Mouse (Mus musculus): ENCODE data around the gene Nrxn1. TPM values are rescaled to one million over a fixed set of nuclear protein-coding genes. Genes with fewer than 3 reads are reported as not detected.

The Nrxn1 gene
- polyA plus RNA-seq, 1 experiment from 2014 or later: 4.2 TPM

GRCm38 (mm10) chr17:90376533-90376932 lies 716.3 kb downstream of the Nrxn1 start:
- 88% methylated on average over 2 of the region's 2 CpGs for WGBS

GRCm38 (mm10) chr17:90362169-90362568 lies 730.7 kb downstream of the Nrxn1 start:
- Histone ChIP-seq H3K27ac (ENCODE audit: low read depth) (no peak overlapping the region), H3K4me3 (ENCODE audit: low read depth, low read length) (no peak overlapping the region), H3K4me1 (replicated peaks; ENCODE audit: control insufficient read depth, insufficient read depth, low read length) (no peaks in the 10 kb centered on the region), H3K9ac (ENCODE audit: low read length) (no peak overlapping the region), H3K27me3 (replicated peaks; ENCODE audit: control insufficient read depth, insufficient read depth, low read length) (no peaks in the 10 kb centered on the region), H3K4me2 (ENCODE audit: low read length) (no peak overlapping the region), H3K9me3 (ENCODE audit: control insufficient read depth, low read length) (no peaks in the 10 kb centered on the region), H3K36me3 (ENCODE audit: control insufficient read depth, insufficient read depth, low read length) (no peaks in the 10 kb centered on the region)
- 91% methylated on average over 4 of the region's 4 CpGs for WGBS
- ATAC-seq (replicated peaks; ENCODE audit: low FRiP score, low TSS enrichment, low read depth): no peak
- DNase-seq (ENCODE audit: low spot score): no peak

More at GRCm38 (mm10) chr17:90376533-90376932, 716.3 kb downstream of the Nrxn1 start:
- Histone ChIP-seq H3K4me2 (ENCODE audit: low read length) (no peak overlapping the region), H3K4me3 (ENCODE audit: low read depth, low read length) (no peak overlapping the region), H3K27ac (ENCODE audit: low read depth) (no peak overlapping the region), H3K4me1 (replicated peaks; ENCODE audit: control insufficient read depth, insufficient read depth, low read length) (no peaks in the 10 kb centered on the region), H3K27me3 (replicated peaks; ENCODE audit: control insufficient read depth, insufficient read depth, low read length) (no peaks in the 10 kb centered on the region), H3K9ac (ENCODE audit: low read length) (no peak overlapping the region), H3K9me3 (ENCODE audit: control insufficient read depth, low read length) (no peaks in the 10 kb centered on the region), H3K36me3 (ENCODE audit: control insufficient read depth, insufficient read depth, low read length) (no peaks in the 10 kb centered on the region)
- DNase-seq (ENCODE audit: low spot score) (no peak), ATAC-seq (replicated peaks; ENCODE audit: low FRiP score, low TSS enrichment, low read depth) (no peak)

DNA sequence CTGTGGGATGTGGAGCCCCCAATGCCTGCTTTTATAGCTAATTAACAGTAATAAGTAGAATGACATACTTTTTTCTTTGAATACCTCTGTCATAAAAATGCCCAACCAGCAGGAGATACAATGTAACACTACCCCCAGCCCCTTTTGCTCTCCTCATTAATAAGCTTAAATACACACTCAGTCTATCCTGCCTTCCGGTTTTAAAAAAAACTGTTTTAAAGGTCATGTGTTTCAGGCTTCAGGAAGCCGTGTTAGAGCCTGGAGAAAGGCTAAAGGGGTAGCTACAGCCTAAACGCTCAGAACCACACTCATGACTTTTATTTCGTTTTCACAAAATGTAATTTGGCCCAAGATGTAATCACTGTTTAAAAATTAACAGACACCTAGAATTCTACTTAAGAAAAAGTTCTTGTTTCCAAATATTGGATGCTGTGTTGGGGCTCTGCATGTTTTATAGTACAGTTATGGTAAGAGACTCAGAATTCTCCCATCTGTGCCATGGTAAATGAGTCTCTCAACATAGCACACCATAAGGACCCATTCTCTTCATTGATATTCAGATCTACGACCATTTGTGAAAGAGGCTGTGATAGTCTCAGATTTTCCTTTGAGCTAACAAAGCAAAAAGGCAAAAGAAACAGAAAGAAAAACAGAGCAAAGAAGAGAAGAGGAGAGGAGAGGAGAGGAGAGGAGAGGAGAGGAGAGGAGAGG lies 743.3 kb downstream of the Nrxn1 start:
- 65% methylated on average over 5 of the region's 5 CpGs for WGBS
- H3K4me3 ChIP-seq (ENCODE audit: low read depth, low read length): no peak overlapping the region
- H3K4me2 ChIP-seq (ENCODE audit: low read length): no peak overlapping the region
- no peaks in the 10 kb centered on the region for H3K27me3 ChIP-seq (replicated peaks; ENCODE audit: control insufficient read depth, insufficient read depth, low read length)
- H3K27ac ChIP-seq (ENCODE audit: low read depth): no peak overlapping the region
- no peaks in the 10 kb centered on the region for H3K36me3 ChIP-seq (ENCODE audit: control insufficient read depth, insufficient read depth, low read length)
- no peak overlapping the region for H3K9ac ChIP-seq (ENCODE audit: low read length)
- DNase-seq (ENCODE audit: low spot score): no peak
- no peak for ATAC-seq (replicated peaks; ENCODE audit: low FRiP score, low TSS enrichment, low read depth)
- H3K4me1 ChIP-seq (replicated peaks; ENCODE audit: control insufficient read depth, insufficient read depth, low read length): no peaks in the 10 kb centered on the region
- no peaks in the 10 kb centered on the region for H3K9me3 ChIP-seq (ENCODE audit: control insufficient read depth, low read length)

GRCm38 (mm10) chr17:90346735-90347475 lies 746.0 kb downstream of the Nrxn1 start:
- H3K4me2 ChIP-seq (ENCODE audit: low read length): no peak overlapping the region
- no peaks in the 10 kb centered on the region for H3K36me3 ChIP-seq (ENCODE audit: control insufficient read depth, insufficient read depth, low read length)
- no peaks in the 10 kb centered on the region for H3K9me3 ChIP-seq (ENCODE audit: control insufficient read depth, low read length)
- ATAC-seq (replicated peaks; ENCODE audit: low FRiP score, low TSS enrichment, low read depth) (no peak), DNase-seq (ENCODE audit: low spot score) (no peak)
- no peak overlapping the region for H3K27ac ChIP-seq (ENCODE audit: low read depth)
- no peak overlapping the region for H3K9ac ChIP-seq (ENCODE audit: low read length)
- H3K27me3 ChIP-seq (replicated peaks; ENCODE audit: control insufficient read depth, insufficient read depth, low read length): no peaks in the 10 kb centered on the region
- H3K4me3 ChIP-seq (ENCODE audit: low read depth, low read length): no peak overlapping the region
- no peaks in the 10 kb centered on the region for H3K4me1 ChIP-seq (replicated peaks; ENCODE audit: control insufficient read depth, insufficient read depth, low read length)
- WGBS: 61% methylated on average over 3 of the region's 3 CpGs

DNA sequence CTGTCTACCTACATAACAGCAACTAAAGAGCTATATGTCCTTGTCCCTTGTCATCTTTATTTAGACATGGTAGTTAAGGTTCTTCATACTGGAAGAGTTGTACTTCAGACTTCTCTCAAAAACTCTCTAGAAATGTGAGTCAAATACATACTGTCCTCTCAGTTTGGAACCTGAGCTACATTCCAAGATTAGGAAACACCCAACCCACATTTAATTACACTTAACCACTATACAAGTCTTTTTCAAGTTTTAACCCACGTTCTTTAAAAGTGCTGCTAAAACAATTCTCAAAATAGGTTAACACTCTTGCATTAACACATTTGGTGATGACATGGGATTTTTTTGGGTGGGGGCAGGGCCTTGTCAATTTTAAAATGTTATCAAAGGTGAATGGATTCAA lies 759.4 kb downstream of the Nrxn1 start:
- ATAC-seq (replicated peaks; ENCODE audit: low FRiP score, low TSS enrichment, low read depth) (no peak), DNase-seq (ENCODE audit: low spot score) (no peak)
- Histone ChIP-seq H3K27me3 (replicated peaks; ENCODE audit: control insufficient read depth, insufficient read depth, low read length) (no peaks in the 10 kb centered on the region), H3K36me3 (ENCODE audit: control insufficient read depth, insufficient read depth, low read length) (no peaks in the 10 kb centered on the region), H3K9ac (ENCODE audit: low read length) (no peak overlapping the region), H3K4me1 (replicated peaks; ENCODE audit: control insufficient read depth, insufficient read depth, low read length) (no peaks in the 10 kb centered on the region), H3K9me3 (ENCODE audit: control insufficient read depth, low read length) (no peaks in the 10 kb centered on the region), H3K27ac (ENCODE audit: low read depth) (no peak overlapping the region), H3K4me2 (ENCODE audit: low read length) (no peak overlapping the region), H3K4me3 (ENCODE audit: low read depth, low read length) (no peak overlapping the region)
- WGBS: 95% methylated on average over 1 of the region's 1 CpGs

DNA sequence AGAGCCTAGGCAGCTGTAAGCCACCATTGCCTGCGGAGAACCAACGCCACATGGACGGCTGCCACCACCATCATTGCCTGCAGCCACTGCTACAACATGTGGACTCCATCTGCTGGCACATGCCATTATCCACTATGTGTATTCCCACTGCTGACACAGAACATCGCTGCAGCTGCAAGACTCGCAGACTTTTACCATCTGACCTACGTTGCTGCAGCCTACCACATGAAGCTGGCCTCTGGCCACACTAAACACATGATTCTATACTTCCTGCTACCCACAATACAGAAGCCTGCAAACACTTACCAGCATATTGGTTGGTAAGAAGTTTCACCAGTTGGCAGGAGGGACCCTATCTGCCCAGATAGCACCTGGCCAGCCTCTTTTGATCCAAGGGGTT lies 769.2 kb downstream of the Nrxn1 start:
- Histone ChIP-seq H3K4me3 (ENCODE audit: low read depth, low read length) (no peak overlapping the region), H3K27me3 (replicated peaks; ENCODE audit: control insufficient read depth, insufficient read depth, low read length) (no peaks in the 10 kb centered on the region), H3K27ac (ENCODE audit: low read depth) (no peak overlapping the region), H3K9ac (ENCODE audit: low read length) (no peak overlapping the region), H3K36me3 (ENCODE audit: control insufficient read depth, insufficient read depth, low read length) (no peaks in the 10 kb centered on the region), H3K4me2 (ENCODE audit: low read length) (no peak overlapping the region), H3K9me3 (ENCODE audit: control insufficient read depth, low read length) (no peaks in the 10 kb centered on the region), H3K4me1 (replicated peaks; ENCODE audit: control insufficient read depth, insufficient read depth, low read length) (no peaks in the 10 kb centered on the region)
- 84% methylated on average over 6 of the region's 6 CpGs for WGBS
- DNase-seq (ENCODE audit: low spot score) (no peak), ATAC-seq (replicated peaks; ENCODE audit: low FRiP score, low TSS enrichment, low read depth) (no peak)

GRCm38 (mm10) chr17:90272225-90272624 lies 820.6 kb downstream of the Nrxn1 start:
- Histone ChIP-seq H3K4me3 (ENCODE audit: low read depth, low read length) (no peak overlapping the region), H3K36me3 (ENCODE audit: control insufficient read depth, insufficient read depth, low read length) (no peaks in the 10 kb centered on the region), H3K9ac (ENCODE audit: low read length) (no peak overlapping the region), H3K4me1 (replicated peaks; ENCODE audit: control insufficient read depth, insufficient read depth, low read length) (no peaks in the 10 kb centered on the region), H3K27ac (ENCODE audit: low read depth) (no peak overlapping the region), H3K4me2 (ENCODE audit: low read length) (no peak overlapping the region), H3K9me3 (ENCODE audit: control insufficient read depth, low read length) (no peaks in the 10 kb centered on the region), H3K27me3 (replicated peaks; ENCODE audit: control insufficient read depth, insufficient read depth, low read length) (no peaks in the 10 kb centered on the region)
- DNase-seq (ENCODE audit: low spot score) (no peak), ATAC-seq (replicated peaks; ENCODE audit: low FRiP score, low TSS enrichment, low read depth) (no peak)
- WGBS: 69% methylated on average over 4 of the region's 4 CpGs

GRCm38 (mm10) chr17:90271165-90271564 lies 821.7 kb downstream of the Nrxn1 start:
- H3K4me3 ChIP-seq (ENCODE audit: low read depth, low read length): no peak overlapping the region
- H3K27ac ChIP-seq (ENCODE audit: low read depth): no peak overlapping the region
- H3K9ac ChIP-seq (ENCODE audit: low read length): no peak overlapping the region
- no peaks in the 10 kb centered on the region for H3K9me3 ChIP-seq (ENCODE audit: control insufficient read depth, low read length)
- H3K36me3 ChIP-seq (ENCODE audit: control insufficient read depth, insufficient read depth, low read length): no peaks in the 10 kb centered on the region
- WGBS: 25% methylated on average over 4 of the region's 4 CpGs
- no peak for ATAC-seq (replicated peaks; ENCODE audit: low FRiP score, low TSS enrichment, low read depth)
- H3K4me1 ChIP-seq (replicated peaks; ENCODE audit: control insufficient read depth, insufficient read depth, low read length): no peaks in the 10 kb centered on the region
- no peaks in the 10 kb centered on the region for H3K27me3 ChIP-seq (replicated peaks; ENCODE audit: control insufficient read depth, insufficient read depth, low read length)
- no peak overlapping the region for H3K4me2 ChIP-seq (ENCODE audit: low read length)
- DNase-seq (ENCODE audit: low spot score): no peak

DNA sequence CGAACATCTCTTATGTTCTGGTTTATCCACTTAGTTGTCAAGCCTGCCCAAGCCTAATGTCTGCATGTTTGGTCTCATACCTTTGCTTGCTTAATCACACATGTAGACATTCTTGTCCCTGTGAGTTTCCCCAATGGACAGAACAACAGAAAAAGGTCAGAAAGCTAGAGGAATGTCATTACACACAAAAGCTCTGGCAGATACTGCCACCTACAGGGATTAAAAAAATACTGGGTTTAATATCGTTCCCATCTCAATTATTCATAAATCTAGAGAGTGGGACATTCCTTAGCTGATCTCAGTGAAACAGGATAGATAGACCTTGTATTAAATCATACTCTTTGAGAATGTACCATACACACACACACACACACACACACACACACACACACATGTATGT lies 823.7 kb downstream of the Nrxn1 start:
- ATAC-seq (replicated peaks; ENCODE audit: low FRiP score, low TSS enrichment, low read depth) (no peak), DNase-seq (ENCODE audit: low spot score) (no peak)
- Histone ChIP-seq H3K36me3 (ENCODE audit: control insufficient read depth, insufficient read depth, low read length) (no peaks in the 10 kb centered on the region), H3K27me3 (replicated peaks; ENCODE audit: control insufficient read depth, insufficient read depth, low read length) (no peaks in the 10 kb centered on the region), H3K4me2 (ENCODE audit: low read length) (no peak overlapping the region), H3K9me3 (ENCODE audit: control insufficient read depth, low read length) (no peaks in the 10 kb centered on the region), H3K4me1 (replicated peaks; ENCODE audit: control insufficient read depth, insufficient read depth, low read length) (no peaks in the 10 kb centered on the region), H3K9ac (ENCODE audit: low read length) (no peak overlapping the region), H3K27ac (ENCODE audit: low read depth) (no peak overlapping the region), H3K4me3 (ENCODE audit: low read depth, low read length) (no peak overlapping the region)
- WGBS: 80% methylated on average over 2 of the region's 2 CpGs
